Mouse (Mus musculus): ENCODE measurements around the gene Tmem245. TPM values are rescaled to one million over a fixed set of nuclear protein-coding genes. Genes with fewer than 3 reads are reported as not detected.

Gene Tmem245
- polyA plus RNA-seq, 1 experiment from 2014 or later: 10.8 TPM

DNA sequence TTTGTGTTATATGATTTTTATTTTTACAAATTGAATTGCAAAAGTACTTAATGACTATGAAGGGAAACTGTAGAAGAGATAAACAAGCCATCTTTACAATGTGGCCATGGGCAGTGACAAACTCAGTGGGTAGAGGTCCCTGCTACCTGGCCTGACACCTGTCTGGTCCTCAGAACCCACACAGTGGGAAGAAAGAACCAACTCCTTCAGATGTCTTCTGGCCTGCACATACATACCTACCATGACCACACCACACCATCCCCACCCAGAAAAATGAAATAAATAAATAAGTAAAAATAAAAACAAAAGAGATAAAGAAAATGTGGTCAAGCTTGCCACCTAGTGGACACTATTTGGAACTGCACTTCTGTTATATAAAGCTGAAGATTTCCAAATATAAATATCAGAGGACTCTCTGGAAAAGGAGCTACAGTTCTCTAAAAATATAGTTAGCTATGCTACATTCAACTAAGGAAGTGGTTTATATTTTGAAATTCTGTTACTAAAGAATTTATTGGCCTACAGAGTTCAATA is 127.2 kb downstream of the Tmem245 start:
- Histone ChIP-seq H3K27ac (no peak overlapping the region), H3K4me1 (replicated peaks) (no peaks in the 10 kb centered on the region), H3K9me3 (no peaks in the 10 kb centered on the region), H3K36me3 (peaks cover 37% of the 10 kb centered on the region), H3K4me3 (no peak overlapping the region), H3K27me3 (ENCODE audit: insufficient read depth, poor library complexity, severe bottlenecking) (no peaks in the 10 kb centered on the region)
- no peak for DNase-seq (ENCODE audit: low spot score)

MicroRNAs encoded within 50 kb of the gene (microRNA counts, 519-probe panel; counts per million panel counts)
- 1,778 counts per million, percentile 78 among the panel's probes with 10 or more counts for microRNA mmu-miR-32

Other genes starting within 250 kb of the Tmem245 start
- not detected in 2 replicates for gene Gm26657, start 207.4 kb downstream of the Tmem245 start, polyA plus RNA-seq (2016; fragmentation: Nextera tagmentation; extraction: Ambion mirVana)
- not detected in 2 replicates for gene Actl7b, start 206.0 kb downstream of the Tmem245 start, polyA plus RNA-seq (2016; fragmentation: Nextera tagmentation; extraction: Ambion mirVana)
- gene Actl7a, start 204.0 kb downstream of the Tmem245 start, polyA plus RNA-seq (2016; fragmentation: Nextera tagmentation; extraction: Ambion mirVana): not detected in 2 replicates
- 76.2 and 84.3 TPM in 2 replicates for gene Elp1, start 145.1 kb downstream of the Tmem245 start, polyA plus RNA-seq (2016; fragmentation: Nextera tagmentation; extraction: Ambion mirVana)
- gene Fam206a, start 145.1 kb downstream of the Tmem245 start, polyA plus RNA-seq (2016; fragmentation: Nextera tagmentation; extraction: Ambion mirVana): 23.5 and 25.8 TPM in 2 replicates
- 23.1 and 29.7 TPM in 2 replicates for gene Ctnnal1, start 82.2 kb downstream of the Tmem245 start, polyA plus RNA-seq (2016; fragmentation: Nextera tagmentation; extraction: Ambion mirVana)
- 2.5 and 2.6 TPM in 2 replicates for gene Frrs1l, start 43.0 kb upstream of the Tmem245 start, polyA plus RNA-seq (2016; fragmentation: Nextera tagmentation; extraction: Ambion mirVana)
- gene Epb41l4b, start 196.0 kb upstream of the Tmem245 start, polyA plus RNA-seq (2016; fragmentation: Nextera tagmentation; extraction: Ambion mirVana): 0.65 and 0.92 TPM in 2 replicates

Measured in hindbrain, embryonic 10.5 days (tissue).